Mouse (Mus musculus) ES-E14 (cell line): ENCODE measurements around the gene Rassf7. TPM values are rescaled to one million over a fixed set of nuclear protein-coding genes. Genes with fewer than 3 reads are reported as not detected.
A peak's percentile ranks its signal among the peaks of the same experiment; 100 is the strongest.

Experiments
- DNase-seq: peaks from one replicate; pipeline ENCODE4 v3.0.0-alpha.2; 2013; ENCODE audit warnings: low read depth, low spot score
- H3K27ac ChIP-seq: 2 replicates; pipeline ENCODE4 v1.5.1; 2012; ENCODE audit warnings: low read depth, mild to moderate bottlenecking, low read length, moderate library complexity, mixed read lengths; ENCODE audit not compliant: poor library complexity, insufficient read depth, severe bottlenecking
- H3K36me3 ChIP-seq: 2 replicates; pipeline ENCODE4 v1.6.1; 2012; ENCODE audit warnings: mild to moderate bottlenecking, low read length, moderate library complexity, mixed read lengths; ENCODE audit not compliant: control insufficient read depth, poor library complexity, insufficient read depth, severe bottlenecking
- H3K4me1 ChIP-seq, 2 experiments: fragments of 150-350 bp in 1 of 2; sonication (generic) in 1 of 2; 2 replicates each; pipeline ENCODE4 v1.6.1; 2012; ENCODE audit warnings: low read length in 2 of 2, mild to moderate bottlenecking in 1 of 2, mixed read lengths in 1 of 2; ENCODE audit not compliant: control insufficient read depth in 2 of 2, insufficient read depth in 2 of 2, poor library complexity in 1 of 2
- H3K4me3 ChIP-seq, 2 experiments: fragments of 150-350 bp in 1 of 2; sonication (generic) in 1 of 2; 2 replicates each; pipeline ENCODE4 v1.5.1; 2012; ENCODE audit warnings: low read length in 2 of 2, low read depth in 1 of 2, mild to moderate bottlenecking in 1 of 2, mixed read lengths in 1 of 2; ENCODE audit not compliant: insufficient read depth in 1 of 2, poor library complexity in 1 of 2, severe bottlenecking in 1 of 2
- H3K9ac ChIP-seq: 2 replicates; pipeline ENCODE4 v1.6.1; 2012; ENCODE audit warnings: low read depth, mild to moderate bottlenecking, low read length, mixed read lengths; ENCODE audit not compliant: poor library complexity, insufficient read depth, severe bottlenecking
- H3K9me3 ChIP-seq: fragments of 150-350 bp; sonication (generic); 2 replicates; pipeline ENCODE4 v1.6.1; 2012; ENCODE audit warnings: low read depth, mild to moderate bottlenecking, low read length; ENCODE audit not compliant: control insufficient read depth, insufficient read depth
- CHD2 ChIP-seq: IDR thresholded peaks from 2 replicates; pipeline ENCODE4 v1.6.1; 2014; ENCODE audit warnings: mild to moderate bottlenecking, low read depth, low read length, inconsistent platforms
- HCFC1 ChIP-seq: IDR thresholded peaks from 2 replicates; pipeline ENCODE4 v1.6.1; 2012; ENCODE audit warnings: low read length, inconsistent platforms, borderline replicate concordance; ENCODE audit not compliant: insufficient read depth
- MAFK ChIP-seq: IDR thresholded peaks from 2 replicates; pipeline ENCODE4 v1.6.1; 2014; ENCODE audit warnings: mild to moderate bottlenecking, low read depth, low read length, inconsistent platforms; ENCODE audit not compliant: insufficient read depth
- ZC3H11A ChIP-seq: IDR thresholded peaks from 2 replicates; pipeline ENCODE4 v1.6.1; 2012; ENCODE audit warnings: low read depth, mild to moderate bottlenecking, inconsistent platforms, low read length, borderline replicate concordance
- ZNF384 ChIP-seq: IDR thresholded peaks from 2 replicates; pipeline ENCODE4 v1.6.1; 2012; ENCODE audit warnings: low read depth, low read length, inconsistent platforms
- in situ Hi-C, 2 experiments: fragments of 600-800 bp; cut with MboI; formaldehyde crosslinking; loops; one replicate each; pipeline ENCODE4 v1.15.1; 2025; ENCODE audit warnings: low sequenced_read_pairs in 2 of 2, inconsistent platforms in 1 of 2; ENCODE audit not compliant: unreplicated experiment in 2 of 2
- total RNA-seq: library from RNA; depleted of rRNA; stranded (reverse); fragments of 300-350 nt; gene quantifications from 2 replicates; pipeline ENCODE4 v1.2.3, GENCODE M21; 2012

The Rassf7 gene
- total RNA-seq, 1 experiment, result 32.2 TPM

GRCm38 (mm10) chr7:141210137-141210536 lies 5.5 kb upstream of the Rassf7 start:
- no peak overlapping the region for H3K9ac ChIP-seq
- H3K27ac ChIP-seq, result no peak overlapping the region
- no peaks in the 10 kb centered on the region for H3K36me3 ChIP-seq
- in situ Hi-C loops, result no loop called here
- H3K9me3 ChIP-seq, result no peaks in the 10 kb centered on the region
- TF ChIP-seq MAFK (no peak), ZNF384 (no peak), CHD2 (no peak), ZC3H11A (no peak), HCFC1 (no peak)
- DNase-seq, result no peak
- H3K4me3 ChIP-seq, result no peak overlapping the region
- peaks cover 3 to 18% of the 10 kb centered on the region in 2 experiments; a peak in 3 of 4 replicates for H3K4me1 ChIP-seq

- no peaks in the 10 kb centered on the region for H3K9me3 ChIP-seq
- no peak overlapping the region for H3K9ac ChIP-seq
- TF ChIP-seq ZC3H11A (no peak), MAFK (no peak), CHD2 (no peak)
- no peak overlapping the region for H3K4me3 ChIP-seq
- H3K4me1 ChIP-seq, result peaks cover 3 to 18% of the 10 kb centered on the region in 2 experiments; a peak in 3 of 4 replicates
- DNase-seq, result no peak
- H3K36me3 ChIP-seq, result no peaks in the 10 kb centered on the region
- no peak overlapping the region for H3K27ac ChIP-seq
- in situ Hi-C loops, result no loop called here
Measured at GRCm38 (mm10) chr7:141210606-141211131, 5.0 kb upstream of the Rassf7 start.

GRCm38 (mm10) chr7:141213133-141213532 lies 2.5 kb upstream of the Rassf7 start:
- Histone ChIP-seq H3K36me3 (peaks cover 12% of the 10 kb centered on the region; the same call in 1 of the 2 replicates), H3K4me3 (no peak overlapping the region), H3K9me3 (no peaks in the 10 kb centered on the region), H3K9ac (no peak overlapping the region), H3K27ac (no peak overlapping the region), H3K4me1 (peaks cover 3 to 32% of the 10 kb centered on the region in 2 experiments; a peak in 3 of 4 replicates)
- in situ Hi-C loops, result no loop called here
- no peak for DNase-seq
- TF ChIP-seq MAFK (no peak), CHD2 (no peak), HCFC1 (no peak), ZNF384 (no peak), ZC3H11A (no peak)

DNA sequence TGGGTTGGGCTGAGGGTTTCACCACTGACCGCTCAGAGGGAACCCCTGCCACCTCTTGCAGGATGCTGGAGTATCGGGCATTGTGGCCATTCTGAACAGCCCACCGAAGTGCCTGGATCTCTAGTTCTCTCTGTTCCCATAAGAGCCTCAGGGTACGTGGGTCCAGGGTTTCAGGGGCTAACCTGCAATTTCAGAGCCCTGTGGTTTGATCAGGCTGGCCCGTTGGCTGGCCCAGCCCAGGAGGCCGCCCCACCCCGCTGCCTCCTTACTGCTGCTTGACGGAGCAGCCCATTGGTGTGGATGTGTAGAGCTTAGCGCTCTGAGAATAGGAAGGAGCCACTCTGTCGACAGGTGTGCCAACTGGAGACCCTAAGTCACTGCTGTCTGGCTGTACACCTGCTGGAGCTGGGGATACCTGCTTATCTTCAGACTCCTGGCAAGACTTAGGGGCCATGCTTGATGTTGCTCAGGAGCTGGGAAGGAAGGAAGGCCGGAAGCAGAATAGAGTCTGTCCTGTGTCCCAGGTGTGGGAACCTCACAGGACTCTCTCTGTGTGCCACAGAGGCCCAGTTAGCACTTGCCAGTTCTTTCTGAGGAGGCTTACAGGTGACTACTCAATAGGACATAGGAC lies 1.9 kb upstream of the Rassf7 start, which contains the start of gene Lmntd2:
Gene Lmntd2 (minus strand): TSS at position 476 of the 631 bp plus-strand sequence.
- no peaks in the 10 kb centered on the region for H3K9me3 ChIP-seq
- peak within 1 kb of the TSS; percentile 70 to 99 for H3K4me3 ChIP-seq
- peak within 1 kb of the TSS; percentile 95 for H3K27ac ChIP-seq
- no peak for DNase-seq
- no peak for TF ChIP-seq CHD2
- no peak for TF ChIP-seq ZNF384
- no peak for TF ChIP-seq ZC3H11A
- no peak for TF ChIP-seq HCFC1
- TF ChIP-seq MAFK, result no peak
- peak within 1 kb of the TSS; percentile 75 for H3K9ac ChIP-seq
- H3K36me3 ChIP-seq, result peaks cover 17% of the 10 kb centered on the region; the same call in 1 of the 2 replicates
- in situ Hi-C loops, result no loop called here
- peaks cover 3 to 35% of the 10 kb centered on the region in 2 experiments; a peak in 3 of 4 replicates for H3K4me1 ChIP-seq

DNA sequence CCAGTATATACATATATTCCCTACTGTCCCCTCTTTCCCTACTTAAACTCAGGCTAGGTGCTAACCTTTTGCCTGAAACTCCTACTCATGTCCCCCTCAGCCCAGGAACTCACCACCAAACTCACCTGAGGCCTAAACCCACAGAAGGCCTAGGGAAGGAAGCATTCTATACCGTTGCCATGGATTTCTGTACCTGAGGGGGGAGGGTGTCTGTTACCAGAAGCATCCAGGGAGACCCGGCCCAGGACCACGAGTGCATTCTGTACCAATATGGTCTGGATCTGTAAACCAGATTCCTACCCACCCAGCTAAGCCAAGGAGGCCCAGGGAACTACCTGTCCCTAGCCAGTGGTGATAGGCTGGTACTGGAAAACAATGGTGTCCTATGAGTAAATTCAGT lies 1.4 kb upstream of the Rassf7 start:
- DNase-seq, result no peak
- H3K36me3 ChIP-seq, result peaks cover 18% of the 10 kb centered on the region
- H3K9ac ChIP-seq, result no peak overlapping the region
- in situ Hi-C loops, result no loop called here
- no peak overlapping the region for H3K4me3 ChIP-seq
- peaks cover 3 to 36% of the 10 kb centered on the region in 2 experiments; a peak in 3 of 4 replicates for H3K4me1 ChIP-seq
- no peaks in the 10 kb centered on the region for H3K9me3 ChIP-seq
- no peak for TF ChIP-seq ZNF384
- H3K27ac ChIP-seq, result no peak overlapping the region; the same call in 1 of the 2 replicates
